Mouse (Mus musculus) stomach, postnatal 0 days (tissue): Measurements from ENCODE around the gene Col5a2.

Experiments
- CTCF ChIP-seq: IDR thresholded peaks from 2 replicates; pipeline ENCODE4 v1.5.1; 2016; ENCODE audit warnings: antibody characterized with exemption, low read depth, mild to moderate bottlenecking, moderate library complexity
- EP300 ChIP-seq: optimal IDR thresholded peaks from 2 replicates; pipeline ENCODE3; 2016; ENCODE audit warnings: antibody characterized with exemption

DNA sequence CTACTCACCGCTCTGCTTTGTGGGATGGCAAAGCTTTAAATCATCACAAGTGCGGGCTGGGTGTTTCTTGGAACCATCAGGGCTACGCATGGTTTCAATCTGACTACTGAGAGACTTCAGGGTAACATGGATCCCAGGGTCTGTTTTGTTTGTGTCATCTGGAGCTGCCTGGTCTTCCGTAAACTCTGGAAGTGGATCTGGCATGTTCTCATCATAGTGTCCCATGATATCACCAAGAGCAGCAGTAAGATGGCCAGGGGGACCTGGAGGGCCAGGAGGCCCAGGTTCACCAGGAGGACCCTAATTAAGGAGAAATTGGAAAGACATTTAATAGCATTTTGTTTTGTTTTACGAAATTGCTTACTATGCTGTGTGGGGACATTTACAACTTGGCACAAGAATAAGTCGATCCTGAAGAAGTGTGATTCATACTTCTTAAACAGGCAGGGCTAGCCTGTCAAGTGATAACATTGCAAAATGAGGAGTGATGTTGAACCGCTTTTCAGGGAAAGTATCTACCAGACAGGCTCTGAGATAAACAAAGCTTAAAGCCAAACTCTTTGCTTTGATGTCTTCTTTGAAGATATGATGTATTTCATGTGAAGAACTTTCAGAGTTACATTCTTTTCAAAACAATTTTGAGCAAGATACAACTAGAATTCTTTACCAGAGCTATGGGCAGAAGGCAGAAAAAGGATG is 122.9 kb downstream of the Col5a2 start:
- TF ChIP-seq CTCF (no peak), EP300 (no peak)
